Mouse (Mus musculus) c-Kit-negative CD71-positive TER-119-positive erythroid progenitor cells, embryonic 14.5 days (primary cell): ENCODE results near the gene Dtnbp1.

ENCODE experiments used
- DNase-seq: peaks from one replicate; pipeline ENCODE4 v3.0.0-alpha.2; 2013; ENCODE audit warnings: low read depth, low spot score

The Dtnbp1 gene

DNA sequence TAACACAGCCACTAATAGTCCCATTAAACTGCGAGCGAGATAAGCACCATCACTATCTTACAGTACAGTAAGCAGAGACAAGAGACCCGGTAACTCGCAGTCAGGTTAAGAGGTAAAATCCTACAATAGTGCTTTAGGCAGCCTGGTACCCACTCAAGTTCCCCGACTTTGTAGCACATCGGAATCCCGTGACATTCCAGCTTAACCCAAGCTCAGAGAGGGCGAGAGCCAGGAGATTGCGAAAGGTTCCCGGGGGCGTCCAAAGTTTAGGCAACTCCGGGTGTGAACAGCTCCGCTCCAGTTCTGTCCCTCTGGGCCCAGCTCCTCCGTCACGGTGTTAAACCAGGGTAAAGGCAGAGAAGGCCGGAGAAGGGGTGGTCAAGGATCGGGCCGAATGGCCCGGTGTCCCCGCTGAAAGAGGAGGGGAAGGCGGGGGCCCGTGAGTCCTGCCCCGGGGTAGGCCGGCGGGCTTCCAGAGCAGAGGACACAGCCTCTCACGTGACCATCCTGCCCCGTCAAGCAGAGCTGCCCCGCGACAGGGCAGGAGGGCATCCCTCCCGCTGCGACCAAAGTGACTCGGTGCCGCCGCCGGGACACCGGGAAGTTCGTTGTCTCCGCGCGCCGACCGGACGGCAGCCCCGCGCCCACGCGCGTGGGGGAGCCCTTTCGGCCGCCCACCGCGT lies 578 bp downstream of the Dtnbp1 start:
- DNase-seq: peak; percentile 29

DNA sequence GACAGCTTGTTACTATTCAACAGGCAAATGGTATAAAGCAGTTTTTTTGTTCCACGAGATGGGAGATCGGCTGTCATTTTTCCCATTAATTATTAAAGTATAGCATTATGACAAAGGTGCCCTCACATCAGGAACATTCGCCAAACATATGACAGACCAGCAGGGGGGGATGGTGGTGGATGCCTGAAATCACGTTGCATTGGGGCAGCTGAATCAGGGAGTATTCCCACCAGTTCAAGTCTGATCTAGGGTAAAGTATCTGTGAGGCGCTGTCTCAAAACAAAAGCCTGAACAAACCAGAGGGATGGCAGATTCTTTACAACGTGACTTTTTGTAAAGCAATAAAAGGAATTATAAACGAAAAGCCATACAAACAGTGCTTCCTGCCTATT lies 1.1 kb downstream of the Dtnbp1 start:
- peak; percentile 24 for DNase-seq

DNA sequence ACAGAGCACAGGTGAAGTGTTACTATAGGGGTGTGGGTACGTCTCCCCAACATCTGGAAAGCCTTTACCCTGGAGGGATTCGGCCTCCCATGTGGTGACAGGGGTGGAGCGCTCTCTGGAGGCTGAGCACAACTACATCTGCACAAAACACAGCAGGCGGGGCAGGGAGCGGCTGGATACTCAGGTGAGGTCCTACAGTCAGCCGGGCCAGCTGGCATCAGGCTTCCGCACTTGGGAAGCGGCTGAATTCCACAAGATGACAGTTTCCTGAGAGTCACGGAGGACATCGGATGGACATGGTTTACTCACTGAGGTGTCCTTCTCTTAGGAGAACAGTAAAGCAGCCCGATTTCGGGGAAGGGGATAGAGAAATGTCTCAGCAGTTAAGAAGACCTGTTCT lies 2.7 kb downstream of the Dtnbp1 start:
- no peak for DNase-seq

DNA sequence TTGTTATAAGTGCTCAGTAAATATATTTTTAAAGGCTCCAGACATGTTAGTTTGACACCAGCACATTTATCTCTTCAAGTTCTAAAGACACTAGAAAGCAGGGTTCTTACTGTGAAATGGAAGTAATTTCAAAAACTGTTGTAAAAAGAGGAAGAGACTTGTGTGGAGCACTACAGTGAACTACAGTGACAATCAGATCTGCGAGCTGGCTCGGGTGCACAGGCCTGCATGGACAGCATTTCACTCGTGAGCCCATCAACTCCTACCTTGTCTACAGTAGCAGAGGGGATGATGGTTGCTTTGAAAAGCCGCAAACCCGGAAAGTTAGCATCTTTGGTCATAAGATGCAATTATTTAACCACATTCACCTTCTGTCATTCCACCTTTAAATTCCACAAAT lies 5.6 kb downstream of the Dtnbp1 start:
- DNase-seq: no peak

DNA sequence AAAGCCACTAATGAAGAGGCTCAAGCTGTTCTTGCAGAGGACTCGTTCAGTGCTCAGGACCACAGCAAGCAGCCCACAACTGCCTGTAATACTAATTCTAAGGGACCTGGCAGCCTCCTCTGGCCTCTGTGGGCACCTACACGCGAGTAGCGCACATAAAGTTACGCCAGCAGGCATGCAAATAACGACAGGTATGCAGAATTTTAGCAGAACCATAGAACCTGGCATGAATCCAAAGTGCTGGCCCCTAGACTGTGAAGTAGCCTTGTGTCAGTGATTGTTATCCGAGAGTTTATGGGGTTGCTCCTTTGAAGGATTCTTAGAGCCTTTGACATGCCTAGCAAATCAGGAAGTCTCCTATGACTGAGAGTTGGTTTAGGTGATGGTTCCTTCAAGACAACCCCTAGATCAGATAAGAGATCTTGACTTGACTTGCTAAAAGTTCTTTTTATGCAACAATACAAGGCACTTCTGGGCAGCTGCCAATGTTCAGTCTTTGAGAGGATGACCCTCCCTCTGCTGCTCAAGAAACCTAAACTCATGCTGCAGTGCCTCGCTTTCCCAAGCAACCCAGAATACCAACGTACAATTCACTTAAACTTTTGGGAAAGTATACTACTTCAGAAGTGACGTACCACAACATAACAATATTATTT lies 9.3 kb downstream of the Dtnbp1 start:
- DNase-seq: no peak

DNA sequence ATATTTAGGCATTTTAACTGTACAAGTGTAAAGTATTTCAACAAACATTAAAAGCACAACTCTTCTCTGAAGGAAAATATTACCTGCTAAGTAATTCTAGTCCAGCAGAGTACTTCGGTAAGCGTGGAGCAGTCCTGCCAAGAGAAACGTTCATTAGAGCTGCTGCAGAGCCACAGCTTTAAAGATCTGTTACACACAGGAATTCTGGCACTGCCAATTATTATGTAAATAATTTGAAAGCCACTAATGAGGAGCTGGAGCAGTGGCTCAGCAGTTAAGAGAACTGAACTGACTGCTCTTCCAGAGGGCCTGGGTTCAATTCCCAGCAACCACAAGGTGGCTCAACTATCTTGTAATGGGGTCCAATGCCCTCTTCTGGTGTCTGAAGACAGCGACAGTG lies 10.0 kb downstream of the Dtnbp1 start:
- DNase-seq: no peak

DNA sequence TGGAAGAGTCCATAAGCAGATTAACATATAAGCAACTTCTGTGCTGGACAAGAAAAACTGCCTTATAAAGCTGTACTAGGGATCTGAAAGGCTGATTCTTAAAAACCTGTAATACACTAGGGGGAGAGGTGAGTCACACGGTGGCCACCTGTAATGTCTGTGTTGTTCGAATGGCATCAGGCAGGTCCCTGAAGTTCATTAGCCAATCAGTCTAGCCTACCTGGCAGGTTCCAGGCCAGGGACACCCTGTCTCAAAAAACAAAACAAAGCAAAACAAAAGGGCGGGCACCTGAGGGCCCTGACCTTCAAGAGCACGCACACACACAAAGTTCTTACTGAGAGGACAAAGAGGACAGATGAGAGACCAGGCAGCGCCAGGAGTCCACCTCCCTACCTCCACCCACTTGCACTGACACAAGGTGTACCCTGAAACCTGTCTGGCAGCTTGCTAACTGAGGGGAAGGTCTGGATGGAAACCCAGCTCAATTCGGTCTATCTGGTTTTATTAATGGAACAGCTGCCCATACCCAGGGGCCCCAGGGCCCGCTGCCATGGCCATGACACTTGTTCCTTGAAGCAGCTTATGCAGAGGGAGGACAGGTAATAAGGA lies 11.8 kb downstream of the Dtnbp1 start:
- no peak for DNase-seq

DNA sequence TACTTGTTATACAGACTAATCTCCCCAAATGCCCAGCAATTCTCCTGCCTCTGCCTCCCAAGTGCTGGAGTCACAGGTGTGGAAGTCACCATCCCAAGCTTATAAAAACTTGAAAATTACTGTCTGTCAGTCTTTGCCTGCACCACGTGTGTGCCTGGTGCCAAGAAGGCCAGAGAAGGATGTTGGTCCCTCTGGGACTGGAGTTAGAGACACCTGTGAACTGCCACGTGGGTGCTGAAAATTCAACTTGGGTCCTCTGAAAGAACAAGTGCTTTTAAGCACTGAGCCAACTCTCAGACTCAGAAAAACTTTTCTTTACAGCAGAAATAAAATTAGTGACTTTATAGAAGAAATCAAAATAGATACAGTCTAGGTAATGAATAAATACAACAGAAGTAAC lies 15.6 kb downstream of the Dtnbp1 start:
- no peak for DNase-seq

DNA sequence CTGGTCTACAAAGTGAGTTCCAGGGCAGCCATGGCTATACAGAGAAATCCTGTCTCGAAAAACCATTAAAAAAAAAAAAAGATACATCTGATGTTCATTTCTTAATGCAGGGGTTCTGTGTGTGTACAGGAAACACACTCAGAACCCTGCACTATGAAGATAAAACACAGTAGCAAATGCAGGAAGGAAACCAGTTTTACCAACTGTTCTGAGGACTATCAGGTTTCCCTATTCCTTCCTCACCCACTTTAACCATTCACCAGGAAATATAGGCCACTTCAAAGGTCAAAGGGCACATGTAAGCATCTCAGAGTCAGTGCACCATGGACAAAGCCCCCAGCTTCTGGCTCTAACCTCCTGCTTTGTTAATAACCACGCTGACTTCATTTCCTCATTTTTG lies 16.6 kb downstream of the Dtnbp1 start:
- DNase-seq: no peak

DNA sequence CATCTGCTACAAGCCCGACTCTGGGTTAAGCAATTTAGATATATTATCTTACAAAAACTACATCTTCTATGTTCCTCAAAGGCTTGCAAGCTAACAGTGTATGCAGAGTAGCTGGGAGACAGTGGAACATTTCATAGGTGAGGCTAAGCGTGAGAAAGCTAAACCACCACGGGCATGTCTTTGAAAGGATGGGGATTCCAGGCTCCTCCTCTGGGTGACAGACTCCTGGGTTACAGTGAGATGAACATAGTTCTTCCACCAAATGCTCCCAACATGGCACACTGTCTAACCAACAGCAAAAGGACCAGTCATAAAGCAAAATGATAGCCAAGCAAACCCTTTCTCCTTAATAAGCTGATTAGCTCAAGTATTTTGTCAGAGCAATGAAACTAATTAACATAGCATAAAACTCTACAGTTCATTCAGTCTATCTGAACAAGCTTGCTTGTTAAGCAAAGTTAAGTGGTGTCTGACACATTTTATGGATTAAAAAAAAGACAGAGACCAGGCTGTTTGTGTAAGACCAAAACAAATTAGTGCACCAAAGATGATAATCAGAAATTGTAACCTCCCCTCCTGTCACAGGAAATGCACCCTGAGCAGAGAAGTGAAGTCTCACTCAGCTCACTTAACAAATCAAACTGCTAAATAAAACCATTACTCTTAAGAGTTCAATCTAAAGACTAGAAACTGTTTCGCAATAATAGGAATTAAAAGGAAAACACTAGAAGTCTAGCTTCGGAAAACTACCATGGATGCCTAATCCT lies 18.1 kb downstream of the Dtnbp1 start:
- DNase-seq: no peak

DNA sequence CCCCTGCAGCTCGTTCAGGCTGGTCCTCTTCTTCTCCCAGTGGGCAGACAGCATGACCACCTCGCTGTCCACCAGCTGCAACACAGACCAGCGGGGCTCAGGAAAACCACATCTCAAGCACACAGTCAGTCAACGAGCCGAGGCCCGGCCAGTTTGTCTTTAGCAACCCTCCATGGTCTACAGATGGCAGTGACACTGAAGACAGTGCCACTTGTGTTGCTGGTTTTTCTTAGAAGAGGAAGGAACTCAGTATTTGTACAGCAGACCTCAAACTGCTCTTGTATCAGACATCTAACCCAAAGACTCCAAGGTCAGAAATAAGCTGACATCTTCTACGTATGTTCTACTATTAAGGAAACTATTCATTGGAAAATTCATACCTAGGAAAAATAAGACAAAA lies 19.1 kb downstream of the Dtnbp1 start:
- no peak for DNase-seq

DNA sequence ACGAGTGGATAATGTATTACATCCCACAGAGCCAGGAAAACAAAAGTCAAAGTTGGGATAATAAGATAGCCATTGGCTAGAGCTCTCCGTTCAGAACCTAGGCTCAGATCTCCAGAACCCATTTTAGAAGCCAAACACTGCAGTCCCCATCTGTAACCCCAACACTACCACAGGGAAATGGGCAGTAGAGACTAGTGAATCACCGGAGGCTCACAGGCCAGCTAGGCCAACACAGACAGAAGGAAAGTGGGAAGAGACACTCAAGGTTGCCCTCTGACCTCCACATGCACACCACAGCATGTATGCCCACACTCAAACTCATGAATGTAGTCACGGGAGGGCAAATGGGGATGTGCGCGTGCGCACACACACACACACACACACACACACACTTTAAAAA lies 22.5 kb downstream of the Dtnbp1 start:
- DNase-seq: no peak

DNA sequence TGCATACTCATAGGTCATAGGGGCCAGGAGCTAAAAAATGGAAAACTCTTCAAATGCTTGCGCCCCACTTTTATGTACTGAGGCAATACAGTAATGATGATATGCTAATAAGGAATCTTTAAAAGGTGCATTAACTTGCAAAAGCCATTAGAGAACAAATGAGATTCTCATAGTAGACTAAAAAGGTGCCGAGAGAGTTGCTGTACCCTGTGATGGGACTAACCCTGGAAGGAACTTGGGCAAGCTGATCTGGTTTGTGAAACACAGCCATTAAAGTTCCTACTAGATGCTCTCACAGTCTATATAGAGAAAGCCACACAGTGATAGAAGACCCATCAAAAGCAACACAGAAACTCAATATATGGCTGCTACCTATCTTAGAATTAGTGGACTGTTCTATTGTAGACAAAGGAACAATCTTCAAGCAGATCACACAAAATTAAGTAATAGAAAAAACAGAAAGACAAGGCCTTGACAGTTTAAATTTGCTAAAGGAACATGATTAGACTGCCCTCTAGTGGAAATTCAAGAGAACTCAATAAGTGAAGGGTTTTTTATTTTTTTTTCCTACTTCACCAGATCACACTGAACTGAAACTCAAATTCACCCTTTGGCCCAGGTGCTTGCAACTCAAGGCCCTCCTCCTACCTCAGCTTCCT lies 24.3 kb downstream of the Dtnbp1 start:
- DNase-seq: no peak

DNA sequence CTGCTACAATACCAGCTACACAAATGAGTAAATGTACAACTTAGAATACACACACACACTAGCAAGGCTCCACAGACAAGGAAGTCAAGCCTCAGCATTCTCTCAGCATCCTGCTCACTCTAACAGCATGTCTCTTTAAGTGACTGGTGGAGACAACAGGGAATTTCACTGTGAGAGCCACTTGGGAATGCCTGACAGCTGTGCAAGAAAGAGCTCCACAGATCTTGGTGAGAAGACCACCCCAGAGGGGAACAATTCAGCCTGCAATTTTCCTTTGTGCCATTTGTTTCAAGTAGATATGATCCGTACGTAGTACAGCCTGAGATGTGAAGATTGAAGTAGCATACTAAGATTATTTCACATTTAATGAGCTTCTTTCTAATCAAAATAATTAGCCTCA lies 24.9 kb downstream of the Dtnbp1 start:
- no peak for DNase-seq

DNA sequence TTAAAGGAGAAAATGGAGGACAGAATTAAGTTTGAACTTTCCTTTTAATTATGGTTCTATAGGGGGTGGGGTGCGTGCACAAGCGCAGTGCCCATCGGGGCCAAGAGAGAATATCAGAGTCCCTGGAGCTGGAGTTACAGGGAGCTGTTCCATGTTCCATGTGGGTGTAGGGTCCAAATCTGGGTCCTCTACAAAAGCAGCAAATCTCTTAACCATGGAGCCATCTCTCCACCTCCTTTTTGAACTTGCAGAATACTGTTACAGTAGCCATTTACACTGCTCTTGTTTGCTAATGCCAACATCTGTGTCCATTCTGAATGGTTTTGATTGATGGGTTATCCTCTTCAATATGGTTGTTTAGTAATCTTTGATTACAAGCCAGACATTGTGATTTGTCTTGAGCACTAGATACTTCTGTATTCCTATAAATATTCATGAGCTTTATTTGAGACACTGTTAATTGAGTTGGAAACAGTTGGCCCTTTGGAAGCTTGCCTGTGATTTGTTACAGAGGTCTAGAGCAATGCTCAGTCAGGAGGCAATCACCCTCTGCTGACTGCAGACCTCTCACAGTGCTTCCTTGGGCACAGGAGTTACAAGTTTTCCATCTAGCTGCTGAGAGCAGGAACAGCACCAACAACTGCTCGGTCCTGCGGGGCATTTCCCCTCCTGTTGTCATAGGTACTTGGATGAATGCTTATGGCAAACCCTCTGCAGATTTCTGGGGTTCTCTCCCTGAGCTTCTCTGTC lies 41.2 kb downstream of the Dtnbp1 start:
- DNase-seq: no peak

DNA sequence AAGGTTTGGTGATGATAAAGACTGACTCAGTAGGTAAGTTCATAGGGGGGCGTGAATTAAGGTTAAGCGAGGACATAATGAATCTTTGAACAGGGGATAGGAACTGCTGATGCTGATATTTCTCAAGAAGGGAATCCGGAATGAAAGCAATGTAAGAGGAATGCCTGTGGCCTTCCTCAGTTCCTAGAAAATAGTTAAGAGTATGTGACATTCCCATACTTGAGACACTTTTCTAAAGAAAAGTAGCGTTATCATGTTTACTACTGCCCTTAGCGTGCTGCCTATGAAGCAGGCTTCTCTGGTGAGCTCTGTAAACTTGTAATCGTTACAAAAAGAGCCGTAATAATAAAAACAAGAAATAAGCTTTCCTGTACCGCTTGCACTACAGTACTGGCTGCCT lies 44.9 kb downstream of the Dtnbp1 start:
- no peak for DNase-seq

DNA sequence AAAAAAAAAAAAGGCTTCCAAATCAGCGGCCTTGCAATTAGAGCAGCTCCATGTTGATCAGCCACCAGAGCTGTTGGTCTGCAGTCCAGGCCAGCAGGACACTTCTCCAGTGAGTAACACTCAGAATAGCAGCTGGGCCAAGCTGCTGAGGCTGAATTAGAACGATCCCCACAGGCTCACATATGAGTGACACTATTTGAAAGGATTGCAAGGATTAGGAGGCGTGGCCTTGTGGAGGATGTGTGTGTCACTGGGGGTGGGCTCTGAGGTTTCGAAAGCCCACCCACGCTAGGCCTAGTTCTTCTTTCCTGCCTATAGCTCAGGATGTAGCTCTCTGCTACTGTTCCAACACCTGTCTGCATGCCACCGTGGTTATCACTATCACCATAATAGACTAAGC lies 46.2 kb downstream of the Dtnbp1 start:
- DNase-seq: no peak

DNA sequence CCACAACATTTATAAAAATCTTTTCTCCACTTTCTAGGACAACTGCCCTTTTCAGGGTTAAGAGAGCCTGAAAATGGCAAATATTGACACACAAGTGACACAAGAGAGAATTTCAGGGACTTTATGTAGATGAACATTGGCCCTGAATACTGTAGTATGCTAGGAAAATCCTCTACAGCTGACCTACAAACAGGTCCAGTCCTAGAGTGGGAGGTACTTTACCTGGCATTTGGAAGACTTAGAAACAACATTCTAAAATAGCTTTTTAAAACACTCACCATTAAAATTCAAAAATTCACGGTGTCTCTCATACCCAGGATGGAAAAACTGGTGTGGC lies 47.7 kb downstream of the Dtnbp1 start:
- DNase-seq: no peak

DNA sequence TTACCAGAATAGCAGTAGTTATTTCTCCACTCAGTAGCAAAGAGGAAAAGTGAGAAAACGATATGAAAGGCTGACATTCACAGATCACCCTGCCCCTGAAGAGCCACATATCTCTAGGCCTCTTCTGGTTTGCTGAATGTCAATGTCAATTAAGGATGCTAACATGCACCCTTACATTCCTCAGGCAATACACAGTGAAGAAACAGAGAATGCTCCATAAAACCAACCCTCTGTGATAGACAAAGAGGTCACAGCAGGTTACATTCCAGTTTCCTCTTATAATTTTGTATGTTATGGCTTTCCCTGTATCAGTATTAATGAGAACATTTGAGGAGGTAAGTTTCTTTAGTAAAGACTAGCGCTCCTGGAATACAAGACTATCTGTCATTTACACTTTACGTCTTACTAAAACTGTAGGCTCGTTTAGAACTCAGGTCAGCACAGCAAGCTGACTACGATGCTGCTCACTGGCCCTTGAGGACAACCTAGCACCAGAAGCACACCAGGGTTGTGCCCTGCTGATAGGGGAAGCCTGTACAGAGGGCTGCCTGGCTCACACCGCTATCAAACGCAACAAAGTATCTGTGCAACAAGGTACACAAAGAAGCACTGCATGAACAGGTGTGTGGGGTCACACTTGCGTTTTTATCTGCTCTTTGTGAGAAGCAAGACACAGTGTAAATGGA lies 48.3 kb downstream of the Dtnbp1 start:
- DNase-seq: no peak

DNA sequence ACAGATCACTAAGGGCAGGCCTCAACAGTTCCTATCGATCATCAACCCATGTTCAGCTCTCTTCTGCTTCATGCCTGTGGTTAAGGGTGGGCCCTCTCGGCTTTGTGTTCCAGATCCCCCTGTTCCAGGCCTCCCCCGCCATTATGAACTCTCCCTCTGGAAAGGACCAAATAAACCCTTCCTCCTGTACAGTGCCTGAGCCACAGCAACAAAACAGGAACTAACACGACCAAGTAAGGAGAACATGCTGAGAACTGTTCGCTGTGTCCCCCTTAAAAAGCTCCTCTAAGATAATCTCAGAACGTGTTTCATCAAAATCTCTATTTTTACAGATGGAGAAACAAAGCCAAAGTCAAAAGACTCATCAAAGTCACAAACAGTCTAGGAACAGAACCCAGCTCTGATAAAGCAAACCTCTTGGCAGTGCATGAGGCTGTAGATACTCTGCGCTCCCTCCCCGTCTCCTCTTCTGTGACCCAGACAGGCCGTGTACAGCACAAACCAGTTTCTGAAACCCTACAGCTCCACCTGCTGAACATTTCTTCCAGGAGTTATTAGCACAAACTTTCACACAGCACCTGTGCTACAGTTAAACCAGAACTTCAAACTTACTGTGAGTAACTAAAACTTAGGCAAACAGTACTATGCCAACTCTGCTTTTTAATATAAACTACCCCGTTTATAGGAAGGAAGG lies 49.4 kb downstream of the Dtnbp1 start:
- no peak for DNase-seq
